In the genomic region with DNA sequence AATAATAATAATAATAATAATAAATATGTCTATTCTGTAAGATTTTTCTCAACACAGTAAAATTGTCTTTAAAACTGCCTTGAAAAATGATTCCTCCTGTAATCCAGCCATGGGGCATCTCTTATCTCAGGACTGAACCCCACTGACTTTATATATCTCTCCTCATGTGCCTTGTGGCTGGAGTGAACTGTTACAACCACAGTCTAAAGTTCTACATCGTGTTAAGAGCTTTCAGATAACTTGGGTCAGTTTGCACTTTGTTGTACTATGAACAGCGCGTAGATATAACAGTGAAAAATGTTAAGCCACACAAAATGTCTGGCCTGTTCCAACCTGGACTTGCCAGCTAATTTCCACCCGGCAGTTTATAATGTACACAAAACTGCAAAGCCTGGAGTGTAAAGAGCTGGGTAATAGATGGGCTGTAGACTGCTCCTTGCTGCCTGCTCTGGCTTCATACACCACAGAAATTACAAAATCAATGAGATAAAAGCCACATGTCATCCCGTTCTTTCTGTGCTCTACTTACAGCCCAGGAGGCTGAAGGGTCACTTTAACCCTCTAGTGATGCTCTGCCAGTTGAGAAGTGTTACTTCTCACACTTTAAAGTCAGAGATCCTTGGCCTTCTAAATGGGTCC, we compare ENCODE assay signal across 26 mouse cellular contexts.
DNase-seq lines count a peak whose midpoint lies in the region; ATAC-seq lines count a peak whose summit lies in the region.
"Had no signal": no experiment of that assay in that cellular context is flagged by ENCODE, and none has a peak within 500 bp of the region (broad histone marks: within the 10 kb centered on the region; RNA-seq: fewer than 3 reads in every experiment).

No protein-coding gene starts in this region.

- whole genome bisulfite sequencing in lung, embryonic 15.5 days, result 32% methylated on average over 5 of the region's 5 CpGs
- 46% methylated on average over 5 of the region's 5 CpGs for WGBS in intestine, embryonic 16.5 days
- 87% methylated on average over 5 of the region's 5 CpGs for WGBS in forebrain, embryonic 10.5 days

- H3K27me3 ChIP-seq in lung, embryonic 15.5 days, result peaks cover 7% of the 10 kb centered on the region; the same call in 1 of the 2 replicates
- no peaks in the 10 kb centered on the region for H3K27me3 ChIP-seq in intestine, embryonic 16.5 days (replicated peaks; ENCODE audit: control insufficient read depth, insufficient read depth, low read length)
- H3K27me3 ChIP-seq in forebrain, embryonic 10.5 days (ENCODE audit: poor library complexity, severe bottlenecking), result no peaks in the 10 kb centered on the region
- H3K27me3 ChIP-seq: embryonic facial prominence, embryonic 12.5 days; embryonic facial prominence, embryonic 15.5 days; forebrain, embryonic 12.5 days; forebrain, embryonic 15.5 days; heart, embryonic 12.5 days; heart, embryonic 15.5 days; hindbrain, embryonic 13.5 days had no signal

- peaks cover 9% of the 10 kb centered on the region; the same call in 1 of the 2 replicates for H3K4me1 ChIP-seq in lung, embryonic 15.5 days
- H3K4me1 ChIP-seq in intestine, embryonic 16.5 days (ENCODE audit: control insufficient read depth, insufficient read depth, low read length), result no peaks in the 10 kb centered on the region
- H3K4me1 ChIP-seq in forebrain, embryonic 10.5 days, result peaks cover 12% of the 10 kb centered on the region
- H3K4me1 ChIP-seq: embryonic facial prominence, embryonic 12.5 days; forebrain, embryonic 12.5 days had no signal

- no peaks in the 10 kb centered on the region for H3K36me3 ChIP-seq in lung, embryonic 15.5 days
- no peaks in the 10 kb centered on the region for H3K36me3 ChIP-seq in intestine, embryonic 16.5 days (ENCODE audit: control insufficient read depth, insufficient read depth, low read length)
- no peaks in the 10 kb centered on the region for H3K36me3 ChIP-seq in forebrain, embryonic 10.5 days (replicated peaks)
- H3K36me3 ChIP-seq: embryonic facial prominence, embryonic 12.5 days; embryonic facial prominence, embryonic 15.5 days; forebrain, embryonic 12.5 days; forebrain, embryonic 15.5 days; heart, embryonic 12.5 days; heart, embryonic 15.5 days; hindbrain, embryonic 10.5 days; hindbrain, embryonic 13.5 days had no signal

- no peak overlapping the region for H3K4me2 ChIP-seq in lung, embryonic 15.5 days
- H3K4me2 ChIP-seq in intestine, embryonic 16.5 days (ENCODE audit: low read depth, low read length), result no peak overlapping the region
- H3K4me2 ChIP-seq: embryonic facial prominence, embryonic 12.5 days; embryonic facial prominence, embryonic 15.5 days; forebrain, embryonic 12.5 days; forebrain, embryonic 15.5 days; heart, embryonic 12.5 days; heart, embryonic 15.5 days; hindbrain, embryonic 13.5 days had no signal

- no peak overlapping the region for H3K9ac ChIP-seq in lung, embryonic 15.5 days
- H3K9ac ChIP-seq in intestine, embryonic 16.5 days (ENCODE audit: low read depth, low read length), result no peak overlapping the region
- H3K9ac ChIP-seq: embryonic facial prominence, embryonic 12.5 days; embryonic facial prominence, embryonic 15.5 days; forebrain, embryonic 12.5 days; forebrain, embryonic 15.5 days; heart, embryonic 12.5 days; heart, embryonic 15.5 days; hindbrain, embryonic 13.5 days had no signal

- no peak for DNase-seq in lung, postnatal 36 days
- peak; percentile 28 for DNase-seq in lung, postnatal 10 days
- DNase-seq in lung, postnatal 25 days (ENCODE audit: low spot score), result no peak
- DNase-seq in forebrain, embryonic 10.5 days (ENCODE audit: extremely low spot score, low spot score), result no peak
- DNase-seq: adrenal gland, adult 2 months; adrenal gland, postnatal 14 days; cerebellum, adult 11 months; cerebellum, adult 2 months; cerebellum, adult 9-11 months; cerebellum, postnatal 25 days; gastrocnemius, postnatal 10 days; gastrocnemius, postnatal 36 days; heart, postnatal 10 days; heart, postnatal 36 days had no signal

- no peak overlapping the region for H3K4me3 ChIP-seq in lung, embryonic 15.5 days
- H3K4me3 ChIP-seq in intestine, embryonic 16.5 days (ENCODE audit: low read length), result no peak overlapping the region
- no peak overlapping the region for H3K4me3 ChIP-seq in forebrain, embryonic 10.5 days
- H3K4me3 ChIP-seq: embryonic facial prominence, embryonic 12.5 days; embryonic facial prominence, embryonic 15.5 days; forebrain, embryonic 12.5 days; forebrain, embryonic 15.5 days; heart, embryonic 12.5 days; heart, embryonic 15.5 days; hindbrain, embryonic 10.5 days; hindbrain, embryonic 13.5 days had no signal

- H3K27ac ChIP-seq in lung, embryonic 15.5 days, result peak overlapping the region; percentile 29; the same call in 1 of the 2 replicates
- H3K27ac ChIP-seq in intestine, embryonic 16.5 days (ENCODE audit: low read length), result no peak overlapping the region
- no peak overlapping the region for H3K27ac ChIP-seq in forebrain, embryonic 10.5 days
- H3K27ac ChIP-seq: embryonic facial prominence, embryonic 12.5 days; embryonic facial prominence, embryonic 15.5 days; forebrain, embryonic 12.5 days; forebrain, embryonic 15.5 days; heart, embryonic 15.5 days; hindbrain, embryonic 10.5 days; hindbrain, embryonic 13.5 days had no signal

- peak; percentile 87 for ATAC-seq in lung, embryonic 15.5 days (ENCODE audit: borderline replicate concordance, extremely low read depth, low FRiP score, low TSS enrichment)
- peak; percentile 77 for ATAC-seq in intestine, embryonic 16.5 days
- ATAC-seq: CD4-positive, CD25-positive, alpha-beta regulatory T cell, adult 4 months; forebrain, embryonic 15.5 days; hindbrain, embryonic 16.5 days had no signal

- no peaks in the 10 kb centered on the region for H3K9me3 ChIP-seq in lung, embryonic 15.5 days
- no peaks in the 10 kb centered on the region for H3K9me3 ChIP-seq in intestine, embryonic 16.5 days (ENCODE audit: control insufficient read depth, low read length)
- H3K9me3 ChIP-seq in forebrain, embryonic 10.5 days, result no peaks in the 10 kb centered on the region
- H3K9me3 ChIP-seq: embryonic facial prominence, embryonic 12.5 days; embryonic facial prominence, embryonic 15.5 days; forebrain, embryonic 12.5 days; forebrain, embryonic 15.5 days; heart, embryonic 12.5 days; heart, embryonic 15.5 days; hindbrain, embryonic 10.5 days; hindbrain, embryonic 13.5 days had no signal
